Mouse (Mus musculus): ENCODE data around the gene Gtpbp10.

DNA sequence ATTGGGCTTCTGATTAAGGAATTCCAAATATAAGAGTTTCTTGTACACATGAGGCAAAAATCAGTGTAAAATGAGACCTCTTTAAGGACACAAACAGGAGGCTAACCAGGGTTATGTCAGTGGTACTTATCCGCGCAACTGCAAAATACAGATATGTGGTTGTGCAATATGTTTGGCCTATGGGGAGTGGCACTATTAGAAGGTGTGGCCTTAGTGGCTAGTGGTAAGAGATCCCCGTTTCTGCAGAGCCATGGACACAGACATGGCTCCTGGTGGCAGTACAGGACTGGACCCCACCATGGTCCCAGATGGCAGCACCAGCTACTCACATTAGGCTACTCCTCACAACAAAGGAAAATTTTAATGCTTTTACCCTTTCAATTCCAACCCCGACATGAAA is 64.3 kb downstream of the Gtpbp10 start:
- TF ChIP-seq CTCF (IDR thresholded peaks at IDR 0.05; ENCODE audit: low read depth, low read length) (no peak), GATA1 (IDR thresholded peaks at IDR 0.05; ENCODE audit: borderline replicate concordance, low read length) (no peak), TAL1 (conservative IDR thresholded peaks at IDR 0.05; ENCODE audit: low read depth, low read length) (no peak), GATA2 (IDR thresholded peaks at IDR 0.05; ENCODE audit: borderline replicate concordance, low read depth, low read length) (no peak)
